In the genomic region with DNA sequence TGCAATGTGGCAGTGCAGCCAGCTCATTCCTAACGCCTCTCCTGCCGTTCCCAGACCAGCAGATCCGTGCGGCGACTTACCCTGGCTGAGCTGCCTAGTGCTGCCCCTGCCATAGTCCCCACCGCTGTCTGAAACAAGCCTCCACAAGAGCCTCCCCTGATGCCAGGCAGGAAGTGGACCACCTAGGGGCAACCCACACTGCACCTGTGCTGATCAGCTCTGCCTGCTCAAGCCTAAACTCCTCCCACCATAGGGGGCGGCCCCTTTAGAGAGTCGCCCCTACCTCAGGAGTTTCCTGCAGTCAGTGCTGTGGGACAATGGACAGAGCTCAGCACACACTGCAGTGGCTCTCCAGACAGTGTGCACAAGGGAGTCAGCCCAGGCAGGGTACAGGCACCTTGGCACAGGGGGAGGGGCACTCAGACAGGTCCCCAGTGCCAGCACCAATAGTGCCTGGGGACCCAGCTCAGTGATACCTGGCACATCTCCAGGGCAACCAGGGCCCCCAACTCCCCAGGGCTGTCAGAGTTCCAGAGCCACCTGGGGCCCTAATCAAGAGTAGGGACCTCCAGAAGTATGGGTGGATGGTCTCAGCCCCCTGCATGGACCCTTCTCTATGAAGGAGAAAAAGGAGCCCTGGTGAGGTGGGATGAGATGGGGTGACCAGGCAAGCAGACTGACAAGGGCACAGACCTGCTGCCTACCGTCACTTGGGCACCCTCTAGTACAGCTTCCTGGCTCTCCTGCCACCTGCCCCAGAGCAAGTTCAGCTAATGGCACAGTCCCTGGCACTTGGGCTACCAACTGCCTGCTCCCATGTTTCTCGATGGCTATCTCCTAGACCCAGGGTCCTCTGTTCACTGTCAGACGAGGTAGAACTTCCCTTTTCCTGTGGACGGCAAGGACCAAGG, we compare ENCODE assay signal across 8 mouse cellular contexts. TPM values are rescaled to one million over a fixed set of nuclear protein-coding genes. Genes with fewer than 3 reads are reported as not detected.
DNase-seq lines count a peak whose midpoint lies in the region; ATAC-seq lines count a peak whose summit lies in the region.
"Had no signal": no experiment of that assay in that cellular context is flagged by ENCODE, and none has a peak within 500 bp of the region (broad histone marks: within the 10 kb centered on the region; RNA-seq: fewer than 3 reads in every experiment).

No protein-coding gene starts in this region.

- H3K36me3 ChIP-seq in kidney, embryonic 16.5 days (ENCODE audit: insufficient read depth, low read length): peaks cover 18% of the 10 kb centered on the region
- H3K36me3 ChIP-seq in forebrain, embryonic 15.5 days: peaks cover 10% of the 10 kb centered on the region
- peaks cover 8% of the 10 kb centered on the region for H3K36me3 ChIP-seq in midbrain, embryonic 16.5 days (ENCODE audit: control insufficient read depth, insufficient read depth, low read length)

- WGBS in kidney, embryonic 16.5 days: 77% methylated on average over 12 of the region's 12 CpGs
- WGBS in forebrain, embryonic 15.5 days: 72% methylated on average over 12 of the region's 12 CpGs
- 72% methylated on average over 12 of the region's 12 CpGs for WGBS in midbrain, embryonic 16.5 days

- peaks cover 35% of the 10 kb centered on the region for H3K4me1 ChIP-seq in kidney, embryonic 16.5 days (ENCODE audit: insufficient read depth, low read length)
- peaks cover 32% of the 10 kb centered on the region for H3K4me1 ChIP-seq in brown adipose tissue, adult 24 weeks (ENCODE audit: control insufficient read depth, insufficient read depth, insufficient read length, low read length)
- peaks cover 27% of the 10 kb centered on the region for H3K4me1 ChIP-seq in forebrain, embryonic 15.5 days
- peaks cover 17% of the 10 kb centered on the region for H3K4me1 ChIP-seq in midbrain, embryonic 16.5 days (ENCODE audit: control insufficient read depth, insufficient read depth, low read length)

- ATAC-seq in kidney, embryonic 16.5 days (ENCODE audit: low FRiP score, low TSS enrichment): peak; percentile 18; the same call in 1 of the 2 replicates
- ATAC-seq in forebrain, embryonic 15.5 days (replicated peaks): peak; percentile 21; the same call in 1 of the 2 replicates
- ATAC-seq in midbrain, embryonic 16.5 days: no peak
- ATAC-seq: inflammation-experienced regulatory T-cells, adult 6 months had no signal

- H3K9me3 ChIP-seq in kidney, embryonic 16.5 days (ENCODE audit: low read length): no peaks in the 10 kb centered on the region
- H3K9me3 ChIP-seq in forebrain, embryonic 15.5 days: no peaks in the 10 kb centered on the region
- no peaks in the 10 kb centered on the region for H3K9me3 ChIP-seq in midbrain, embryonic 16.5 days (replicated peaks; ENCODE audit: control insufficient read depth, low read length, poor library complexity, severe bottlenecking)

- H3K4me2 ChIP-seq in kidney, embryonic 16.5 days (replicated peaks; ENCODE audit: low read depth, low read length): peak overlapping the region; percentile 35; the same call in 1 of the 2 replicates
- H3K4me2 ChIP-seq in forebrain, embryonic 15.5 days (replicated peaks): no peak overlapping the region
- no peak overlapping the region for H3K4me2 ChIP-seq in midbrain, embryonic 16.5 days (ENCODE audit: low read length)

- H3K9ac ChIP-seq in kidney, embryonic 16.5 days (replicated peaks; ENCODE audit: low read length): peak overlapping the region; percentile 14; the same call in 1 of the 2 replicates
- no peak overlapping the region; the same call in 1 of the 2 replicates for H3K9ac ChIP-seq in forebrain, embryonic 15.5 days (replicated peaks)
- H3K9ac ChIP-seq in midbrain, embryonic 16.5 days (ENCODE audit: low read depth, low read length): 0 out of 2 replicates have a peak overlapping the region, but pooled peaks have one; percentile 3

- DNase-seq in kidney, adult 11 months: no peak
- DNase-seq in adrenal gland, adult 18-20 months (ENCODE audit: low spot score in 2 of 2): no peak
- DNase-seq in cerebellum, adult 8-10 months: no peak

- no peaks in the 10 kb centered on the region for H3K27me3 ChIP-seq in kidney, embryonic 16.5 days (ENCODE audit: insufficient read depth, low read length)
- H3K27me3 ChIP-seq in forebrain, embryonic 15.5 days: no peaks in the 10 kb centered on the region
- no peaks in the 10 kb centered on the region for H3K27me3 ChIP-seq in midbrain, embryonic 16.5 days (ENCODE audit: control insufficient read depth, insufficient read depth, low read depth, low read length)

- no peak overlapping the region for H3K4me3 ChIP-seq in kidney, embryonic 16.5 days (ENCODE audit: low read length)
- H3K4me3 ChIP-seq in brown adipose tissue, adult 24 weeks (ENCODE audit: insufficient read depth, low read depth, low read length): peak overlapping the region; percentile 65
- H3K4me3 ChIP-seq in forebrain, embryonic 15.5 days: no peak overlapping the region
- H3K4me3 ChIP-seq in midbrain, embryonic 16.5 days (ENCODE audit: low read depth, low read length): no peak overlapping the region

- no peak overlapping the region for H3K27ac ChIP-seq in kidney, embryonic 16.5 days (ENCODE audit: low read length)
- peak overlapping the region; percentile 61 for H3K27ac ChIP-seq in brown adipose tissue, adult 24 weeks (replicated peaks; ENCODE audit: low read depth, low read length)
- no peak overlapping the region for H3K27ac ChIP-seq in forebrain, embryonic 15.5 days (replicated peaks)
- H3K27ac ChIP-seq in midbrain, embryonic 16.5 days (ENCODE audit: low read length): no peak overlapping the region

RNA-seq across cellular contexts. Expression of a gene that starts 5.2 kb away (rescaled TPM):
- 86.5 and 89.2 TPM in 2 replicates for polyA plus RNA-seq in kidney, embryonic 16.5 days (2015; fragmentation: Nextera tagmentation; extraction: Ambion mirVana)
- polyA plus RNA-seq in brown adipose tissue, adult 24 weeks (2012; ENCODE audit: insufficient read depth, insufficient read length, missing spikeins): 76.3 and 81.6 TPM in 2 replicates
- 118 and 120 TPM in 2 replicates for polyA plus RNA-seq in forebrain, embryonic 15.5 days (2015; fragmentation: Nextera tagmentation; extraction: Ambion mirVana)
- polyA plus RNA-seq in midbrain, embryonic 16.5 days (2015; fragmentation: Nextera tagmentation; extraction: Ambion mirVana): 97.0 and 108 TPM in 2 replicates
- 100 to 1,000 TPM in 1 of 2 experiments, 10 to 100 TPM in 1; 94.5 to 102 TPM for total RNA-seq in adrenal gland, adult 18-20 months (2021)

RNA-seq across cellular contexts. Expression of a gene that starts 7.8 kb away (rescaled TPM):
- polyA plus RNA-seq in kidney, embryonic 16.5 days (2015; fragmentation: Nextera tagmentation; extraction: Ambion mirVana): 10.4 and 11.6 TPM in 2 replicates
- polyA plus RNA-seq in brown adipose tissue, adult 24 weeks (2012; ENCODE audit: insufficient read depth, insufficient read length, missing spikeins): 4.1 and 4.2 TPM in 2 replicates
- 8.0 and 8.5 TPM in 2 replicates for polyA plus RNA-seq in forebrain, embryonic 15.5 days (2015; fragmentation: Nextera tagmentation; extraction: Ambion mirVana)
- 4.9 and 5.5 TPM in 2 replicates for polyA plus RNA-seq in midbrain, embryonic 16.5 days (2015; fragmentation: Nextera tagmentation; extraction: Ambion mirVana)
- total RNA-seq in adrenal gland, adult 18-20 months (2021): 10 to 100 TPM; 11.3 to 12.3 TPM

RNA-seq across cellular contexts. Expression of a gene that starts 17.8 kb away (rescaled TPM):
- polyA plus RNA-seq in kidney, embryonic 16.5 days (2015; fragmentation: Nextera tagmentation; extraction: Ambion mirVana): 113 and 117 TPM in 2 replicates
- polyA plus RNA-seq in brown adipose tissue, adult 24 weeks (2012; ENCODE audit: insufficient read depth, insufficient read length, missing spikeins): 14.6 and 16.2 TPM in 2 replicates
- 66.8 and 68.2 TPM in 2 replicates for polyA plus RNA-seq in forebrain, embryonic 15.5 days (2015; fragmentation: Nextera tagmentation; extraction: Ambion mirVana)
- 61.2 and 64.3 TPM in 2 replicates for polyA plus RNA-seq in midbrain, embryonic 16.5 days (2015; fragmentation: Nextera tagmentation; extraction: Ambion mirVana)
- 10 to 100 TPM; 49.7 to 54.4 TPM for total RNA-seq in adrenal gland, adult 18-20 months (2021)

RNA-seq across cellular contexts. Expression of a gene that starts 17.8 kb away (rescaled TPM):
- polyA plus RNA-seq in kidney, embryonic 16.5 days (2015; fragmentation: Nextera tagmentation; extraction: Ambion mirVana): 8.7 and 10.4 TPM in 2 replicates
- polyA plus RNA-seq in brown adipose tissue, adult 24 weeks (2012; ENCODE audit: insufficient read depth, insufficient read length, missing spikeins): 1.0 TPM in 1 of 2 replicates, not detected in the other
- 4.5 and 6.4 TPM in 2 replicates for polyA plus RNA-seq in forebrain, embryonic 15.5 days (2015; fragmentation: Nextera tagmentation; extraction: Ambion mirVana)
- polyA plus RNA-seq in midbrain, embryonic 16.5 days (2015; fragmentation: Nextera tagmentation; extraction: Ambion mirVana): 4.5 and 6.2 TPM in 2 replicates
- total RNA-seq in adrenal gland, adult 18-20 months (2021): 1 to 10 TPM; 1.8 to 2.1 TPM

RNA-seq across cellular contexts. Expression of a gene that starts 20.9 kb away (rescaled TPM):
- 4.2 and 4.8 TPM in 2 replicates for polyA plus RNA-seq in kidney, embryonic 16.5 days (2015; fragmentation: Nextera tagmentation; extraction: Ambion mirVana)
- 0.67 and 0.75 TPM in 2 replicates for polyA plus RNA-seq in brown adipose tissue, adult 24 weeks (2012; ENCODE audit: insufficient read depth, insufficient read length, missing spikeins)
- polyA plus RNA-seq in forebrain, embryonic 15.5 days (2015; fragmentation: Nextera tagmentation; extraction: Ambion mirVana): 3.2 and 4.5 TPM in 2 replicates
- polyA plus RNA-seq in midbrain, embryonic 16.5 days (2015; fragmentation: Nextera tagmentation; extraction: Ambion mirVana): 3.0 and 4.0 TPM in 2 replicates
- total RNA-seq in adrenal gland, adult 18-20 months (2021): 1 to 10 TPM; 2.6 to 3.0 TPM
